Mouse (Mus musculus): Measurements from ENCODE around the gene Vmo1.
"Not testable (repeated sequence)": the region's sequence is repeated elsewhere in the genome, so short reads cannot be mapped to it uniquely, and the experiment has no call there.

Gene Vmo1

DNA sequence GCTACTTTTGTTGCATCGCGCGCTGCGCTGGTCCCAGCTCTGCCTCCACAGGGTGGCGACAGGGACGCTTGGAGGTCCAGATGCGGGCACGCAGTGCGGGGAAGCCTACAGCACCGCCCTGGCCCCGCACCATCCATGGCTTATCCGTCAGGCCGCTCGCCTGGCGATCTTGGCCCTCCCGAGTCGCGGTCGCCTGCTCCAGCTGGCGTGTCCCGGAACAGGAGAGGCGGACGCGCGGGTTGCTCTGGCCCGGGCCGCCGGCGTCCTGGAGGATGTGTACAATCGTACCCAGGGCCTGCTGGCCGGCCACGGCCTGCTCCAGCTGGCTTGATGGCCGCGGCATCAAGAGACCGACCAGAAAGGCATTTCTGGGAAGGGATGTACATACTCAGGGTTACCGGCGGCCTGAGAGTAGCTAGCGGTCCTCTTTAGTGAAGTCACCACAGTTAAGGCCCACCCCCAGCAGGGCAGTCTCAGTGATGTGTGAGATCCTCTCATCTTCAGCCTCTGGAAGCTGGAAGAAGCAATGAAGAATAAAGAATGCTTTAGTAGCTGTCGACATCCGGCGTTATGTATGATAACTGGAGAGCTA, 5.9 kb upstream of the Vmo1 start:
- peak; percentile 39 for DNase-seq (ENCODE audit: low read depth, low spot score)

GRCm38 (mm10) chr11:70518923-70519322, 4.5 kb upstream of the Vmo1 start, which contains the start of gene Gltpd2:
Gene Gltpd2 (plus strand): TSS chr11:70519196.
- no peak for DNase-seq (ENCODE audit: low read depth, low spot score)

GRCm38 (mm10) chr11:70518436-70518835, 4.0 kb upstream of the Vmo1 start:
- no peak for DNase-seq (ENCODE audit: low read depth, low spot score)

- DNase-seq (ENCODE audit: low read depth, low spot score) = peak; percentile 75
These were observed 1.9 kb upstream of the Vmo1 start for GRCm38 (mm10) chr11:70516352-70516751.

GRCm38 (mm10) chr11:70513520-70513919, 896 bp downstream of the Vmo1 start:
- no peak for DNase-seq (ENCODE audit: low read depth, low spot score)

DNA sequence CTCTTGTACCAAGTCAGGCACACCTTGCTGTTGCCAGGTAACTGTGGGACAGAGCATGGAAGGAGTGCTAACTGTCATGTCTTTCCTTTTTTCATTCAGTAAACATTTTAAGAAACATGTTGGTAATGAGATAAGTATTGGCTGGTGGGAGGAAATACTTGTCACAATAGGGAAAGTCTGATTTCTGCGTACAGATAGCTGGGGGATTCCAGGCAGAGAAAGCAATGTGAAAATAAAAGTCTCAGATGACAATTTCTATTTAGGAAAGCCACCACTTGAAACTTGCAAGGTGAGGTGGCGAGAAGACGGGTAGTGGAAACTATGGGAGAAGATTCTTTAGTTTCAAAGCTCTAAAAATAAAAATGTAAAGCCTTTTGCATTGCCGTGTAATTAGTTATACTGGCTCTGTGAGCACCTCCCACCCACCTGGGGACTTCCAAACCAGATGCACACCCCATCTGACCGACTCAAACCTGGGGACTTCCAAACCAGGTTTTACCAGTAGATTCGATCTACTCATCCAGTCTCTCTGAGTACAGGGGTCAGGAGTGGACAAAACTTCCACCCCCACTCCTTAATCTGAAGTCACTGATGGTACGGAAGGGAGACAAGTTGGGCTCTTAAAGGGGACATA, 1.6 kb downstream of the Vmo1 start:
- DNase-seq (ENCODE audit: low read depth, low spot score) = no peak

- DNase-seq (ENCODE audit: low read depth, low spot score) = no peak
These were observed 2.6 kb downstream of the Vmo1 start for GRCm38 (mm10) chr11:70511825-70512224.

DNA sequence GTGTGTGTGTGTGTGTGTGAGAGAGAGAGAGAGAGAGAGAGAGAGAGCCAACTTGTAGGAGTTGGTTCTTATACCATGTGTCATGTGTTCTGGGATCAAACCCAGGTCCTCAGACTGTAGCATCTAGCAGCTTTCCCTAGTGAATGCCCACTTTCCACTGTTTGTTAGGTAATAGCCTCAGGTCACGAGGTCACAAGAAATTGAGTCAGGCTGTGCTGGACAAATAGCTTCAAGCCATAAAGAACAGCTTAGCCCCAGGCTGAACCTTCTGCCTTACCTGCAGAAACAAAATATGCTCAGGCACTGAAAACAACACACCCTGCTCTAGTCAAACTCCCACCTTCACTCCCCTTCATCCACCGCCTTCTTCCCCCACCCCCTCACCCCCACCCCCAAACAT, 3.2 kb downstream of the Vmo1 start:
- no peak for DNase-seq (ENCODE audit: low read depth, low spot score)

- DNase-seq (ENCODE audit: low read depth, low spot score) = peak; percentile 85
These were observed 4.5 kb downstream of the Vmo1 start for GRCm38 (mm10) chr11:70509753-70510564.

DNA sequence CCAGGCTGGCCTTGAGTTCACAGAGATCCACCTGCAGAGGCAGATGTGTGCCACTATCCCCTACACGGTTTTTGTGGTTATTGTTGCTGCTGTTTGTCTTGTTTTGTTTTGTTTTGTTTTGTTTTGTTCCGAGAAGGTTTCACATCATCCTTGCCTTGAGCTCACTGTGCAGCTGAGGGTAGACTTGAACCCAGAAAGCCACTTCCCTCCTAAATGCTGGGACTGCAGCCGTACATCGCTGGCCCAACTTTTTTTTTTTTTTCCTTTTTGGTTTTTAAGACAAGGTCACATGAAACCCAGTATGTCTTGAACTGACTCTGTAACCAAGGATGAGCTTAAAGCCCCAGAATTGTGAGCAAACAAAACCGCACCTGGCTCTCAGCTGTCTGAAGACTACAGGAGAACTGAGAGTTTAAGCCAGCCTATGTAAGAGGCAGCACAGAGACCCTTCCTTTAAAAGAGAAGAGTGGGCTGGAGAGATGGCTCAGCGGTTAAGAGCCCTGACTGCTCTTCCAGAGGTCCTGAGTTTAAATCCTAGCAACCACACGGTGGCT, 7.4 kb downstream of the Vmo1 start:
- DNase-seq (ENCODE audit: low read depth, low spot score) = no peak

- DNase-seq (ENCODE audit: low read depth, low spot score) = peak; percentile 59
These were observed 8.0 kb downstream of the Vmo1 start for GRCm38 (mm10) chr11:70506385-70506784.

GRCm38 (mm10) chr11:70504970-70505369, 9.4 kb downstream of the Vmo1 start, which contains the start of gene Tm4sf5:
Gene Tm4sf5 (plus strand): TSS chr11:70505244.
- no peak for DNase-seq (ENCODE audit: low read depth, low spot score)

DNA sequence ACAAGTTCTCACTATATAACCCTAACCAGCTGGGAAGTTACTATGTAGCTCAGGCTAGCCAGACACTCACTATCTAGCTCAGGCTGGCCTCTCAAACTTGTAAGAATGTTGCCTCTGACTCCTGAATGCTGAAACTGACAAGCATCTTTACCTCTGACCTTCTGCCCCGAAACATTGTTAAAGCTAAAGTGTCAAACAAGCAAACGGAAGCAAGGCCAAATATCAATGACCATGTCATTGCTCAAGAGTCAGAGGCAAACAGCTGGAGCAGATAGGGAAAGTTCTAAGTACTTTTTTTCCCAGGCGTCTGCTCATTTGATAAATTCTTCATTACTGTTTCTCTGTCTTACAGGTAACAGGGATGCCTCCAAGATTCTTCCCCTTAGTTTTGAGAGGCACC, 12.4 kb downstream of the Vmo1 start:
- no peak for DNase-seq (ENCODE audit: low read depth, low spot score)

GRCm38 (mm10) chr11:70500476-70500812, 14.0 kb downstream of the Vmo1 start:
- DNase-seq (ENCODE audit: low read depth, low spot score) = no peak

DNA sequence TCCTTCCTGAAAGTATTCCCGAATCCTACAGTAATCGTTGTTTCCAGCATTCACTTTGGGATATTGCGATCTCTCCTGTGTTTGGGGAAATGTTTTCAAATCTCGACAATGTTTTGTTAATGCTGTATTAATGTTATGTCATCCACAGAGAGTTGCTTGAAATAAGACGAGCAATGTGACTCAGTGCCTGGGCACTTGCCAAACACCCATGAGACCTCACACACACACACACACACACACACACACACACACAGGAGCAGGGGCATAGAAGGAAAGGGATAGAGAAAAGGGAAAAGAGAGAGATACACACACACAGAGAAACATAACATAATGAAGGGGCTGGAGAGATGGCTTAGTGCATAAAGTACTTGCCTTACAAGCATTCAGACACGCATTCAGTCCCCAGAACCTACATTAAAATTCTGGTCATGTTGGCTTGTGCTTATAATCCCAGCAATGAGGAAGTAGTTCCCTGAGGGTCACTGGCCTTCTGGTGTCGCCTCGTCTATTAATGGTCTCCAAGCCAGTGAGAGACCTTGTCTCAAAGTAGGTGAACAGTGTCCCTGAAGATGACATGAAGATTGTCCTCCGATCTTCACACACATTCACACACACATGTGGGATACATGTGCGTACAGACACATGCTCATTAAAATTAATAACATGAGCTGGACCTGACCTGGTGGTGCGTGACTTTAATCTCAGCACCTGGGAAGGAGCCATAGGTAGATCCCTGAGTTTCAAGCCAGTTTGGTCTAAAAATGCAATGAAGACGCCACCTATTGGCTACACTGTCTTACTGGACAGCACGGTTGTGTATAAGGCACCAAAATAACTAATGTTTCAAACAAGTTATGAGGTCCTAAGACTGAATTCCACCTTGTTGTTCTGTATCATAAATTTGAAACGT, 14.6 kb downstream of the Vmo1 start:
- DNase-seq (ENCODE audit: low read depth, low spot score) = peak; percentile 10

GRCm38 (mm10) chr11:70489684-70490083, 24.7 kb downstream of the Vmo1 start:
- DNase-seq (ENCODE audit: low read depth, low spot score) = peak; percentile 47

GRCm38 (mm10) chr11:70489138-70489537, 25.3 kb downstream of the Vmo1 start:
- peak; percentile 51 for DNase-seq (ENCODE audit: low read depth, low spot score)

DNA sequence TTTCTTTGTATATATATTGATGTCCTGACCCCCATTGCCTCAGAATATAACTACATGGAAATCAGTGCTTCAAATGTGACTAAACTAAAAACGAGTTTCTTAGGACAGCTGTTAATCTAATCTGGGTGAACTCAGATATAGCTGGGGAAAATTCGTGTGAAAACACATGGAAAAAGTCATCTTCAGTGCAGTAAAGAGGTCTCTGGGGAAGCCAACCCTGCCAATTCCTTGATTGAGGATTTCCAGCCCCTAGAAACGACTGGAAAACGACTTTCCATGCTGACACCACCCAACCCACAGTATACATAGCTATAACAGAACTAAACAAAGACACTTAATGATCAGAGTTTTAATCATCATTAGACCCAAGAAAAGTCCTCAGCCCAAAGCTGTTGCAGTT, 26.6 kb downstream of the Vmo1 start:
- DNase-seq (ENCODE audit: low read depth, low spot score) = no peak

DNA sequence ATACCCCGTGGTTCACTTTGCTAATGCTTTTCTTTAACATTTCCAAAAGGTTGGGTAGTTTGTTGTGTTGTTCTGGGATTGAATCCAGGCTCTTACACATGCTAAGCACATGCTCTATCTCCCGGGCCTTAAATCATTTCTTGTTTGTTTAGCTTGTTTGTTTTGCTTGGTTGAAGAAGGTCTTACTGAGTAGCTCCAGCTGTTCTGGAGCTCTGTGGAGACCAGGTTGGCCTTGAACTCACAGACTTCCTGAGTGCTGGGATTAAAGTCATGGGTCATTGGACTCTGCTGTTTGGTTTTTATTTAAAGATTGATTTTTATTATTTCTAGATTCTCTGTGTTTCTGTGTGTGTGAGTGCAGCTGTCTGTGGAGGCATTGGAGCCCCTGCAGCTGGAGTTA, 28.9 kb downstream of the Vmo1 start:
- no peak for DNase-seq (ENCODE audit: low read depth, low spot score)

DNA sequence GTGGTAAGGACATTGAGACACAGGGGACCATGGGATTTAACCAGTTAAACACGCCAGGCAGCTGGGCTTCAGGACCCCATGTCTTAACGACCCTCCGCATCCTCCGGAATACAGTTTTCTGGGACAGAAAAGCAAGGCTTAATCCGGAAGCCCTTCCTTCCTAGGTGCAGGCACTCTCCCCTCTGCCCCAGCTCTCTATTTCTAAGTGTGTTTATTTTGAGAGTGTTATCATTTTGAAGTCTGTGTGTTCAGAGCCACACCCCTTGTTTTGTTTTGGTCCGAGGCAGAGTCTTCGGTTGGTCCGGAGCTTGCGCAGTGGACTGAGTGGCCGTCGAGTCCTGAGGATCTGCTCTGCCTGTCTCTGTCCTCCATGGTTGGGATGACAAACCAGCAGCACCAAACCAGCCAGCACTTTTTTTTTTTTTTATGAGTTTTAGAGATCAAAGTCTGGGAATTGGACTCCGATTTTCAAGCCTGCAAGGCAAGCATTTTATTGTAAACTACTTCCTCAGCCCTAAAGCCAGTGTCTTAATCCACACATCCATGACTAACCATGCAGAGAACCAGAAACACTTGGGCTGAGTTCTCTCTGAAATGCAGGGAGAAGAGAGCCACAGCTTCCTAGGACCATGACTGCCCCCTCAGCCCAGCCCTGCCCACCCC, 39.4 kb downstream of the Vmo1 start:
- DNase-seq (ENCODE audit: low read depth, low spot score) = no peak

DNA sequence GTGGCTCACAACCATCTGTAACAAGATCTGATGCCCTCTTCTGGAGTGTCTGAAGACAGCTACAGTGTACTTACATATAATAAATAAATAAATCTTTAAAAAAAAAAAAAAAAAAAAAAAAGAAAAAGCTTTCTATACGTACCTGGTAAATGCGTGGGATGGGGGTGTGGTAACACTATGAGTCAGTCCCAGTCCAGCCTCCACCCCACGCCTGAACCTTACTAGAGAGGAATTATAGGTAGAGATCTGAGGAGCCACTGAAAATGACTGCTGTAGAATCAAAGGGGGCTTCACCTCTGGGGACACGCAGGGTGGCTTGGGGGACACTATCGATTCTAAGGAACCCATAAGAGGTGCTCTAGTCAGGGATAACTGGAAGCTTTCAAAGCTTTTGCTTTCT, 41.1 kb downstream of the Vmo1 start:
- DNase-seq (ENCODE audit: low read depth, low spot score) = not testable (repeated sequence)

All from brain, adult 2 months (tissue).